Mouse (Mus musculus): Measurements from ENCODE around the gene Gm20425.

DNA sequence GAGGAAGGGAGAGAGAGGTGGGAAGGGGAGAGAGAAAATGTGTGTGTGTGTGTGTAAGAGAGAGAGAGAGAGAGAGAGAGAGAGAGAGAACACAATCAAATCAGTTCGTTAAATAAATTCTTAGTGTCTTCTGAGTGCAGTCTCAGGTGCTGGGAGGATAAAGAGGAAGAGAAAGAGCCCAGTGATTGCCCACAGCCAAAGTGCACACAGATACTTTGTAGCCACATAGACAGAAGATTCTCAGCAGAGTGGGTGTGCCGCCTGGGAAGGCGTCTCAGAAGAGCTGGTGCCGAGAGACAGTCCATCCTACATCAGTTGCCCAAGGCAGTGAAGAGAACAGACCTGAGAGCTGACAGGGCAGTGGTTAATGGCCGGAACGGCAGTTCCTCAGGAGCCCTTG lies 15.8 kb downstream of the Gm20425 start:
- TF ChIP-seq CTCF (IDR thresholded peaks at IDR 0.05; ENCODE audit: extremely low read depth, insufficient read length, insufficient replicate concordance, low read depth, low read length) = no peak
- TF ChIP-seq POLR2A (IDR thresholded peaks at IDR 0.05; ENCODE audit: low read depth, low read length) = no peak
